Mouse (Mus musculus) megakaryocyte, embryonic 14.5 days (primary cell): ENCODE data around the gene Pigs.

ENCODE experiments used
- FLI1 ChIP-seq: IDR thresholded peaks from 2 replicates; pipeline ENCODE4 v1.6.1; 2012; ENCODE audit warnings: low read length, inconsistent platforms, mixed read lengths
- GATA1 ChIP-seq: IDR thresholded peaks from 3 replicates; pipeline ENCODE4 v1.6.1; 2012; ENCODE audit warnings: mixed read lengths, low read length, inconsistent platforms, borderline replicate concordance

DNA sequence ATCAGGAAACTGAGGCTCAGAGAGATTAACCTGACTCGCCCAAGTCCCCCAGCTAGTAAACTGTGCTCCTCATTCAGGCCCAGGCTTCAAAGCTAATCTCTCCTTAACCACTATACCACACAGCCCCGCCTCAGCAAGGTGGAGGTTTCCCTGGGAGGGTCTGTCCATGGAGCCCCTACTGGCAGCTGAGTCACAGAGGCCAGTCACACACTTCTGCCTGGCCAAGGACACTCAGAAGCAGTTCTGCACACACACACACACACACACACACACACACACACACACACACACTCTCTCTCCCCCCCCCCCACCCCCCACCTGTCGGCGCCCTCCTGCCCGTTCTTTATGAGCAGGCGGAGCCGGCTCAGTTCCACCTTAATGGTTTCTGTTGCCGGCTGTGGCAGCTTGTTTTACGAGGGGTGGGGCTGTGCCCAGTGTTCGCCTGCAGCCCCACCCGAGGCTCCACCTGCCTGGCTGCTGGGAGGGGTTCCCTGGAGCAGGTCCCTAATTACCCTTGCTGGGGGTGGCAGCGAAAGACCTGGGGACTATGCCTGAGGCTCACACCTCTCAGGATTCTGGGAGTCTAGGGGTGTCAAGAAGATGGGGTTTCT, 49.4 kb downstream of the Pigs start:
- no peak for TF ChIP-seq GATA1
- no peak for TF ChIP-seq FLI1
